Mouse (Mus musculus) NIH3T3 (cell line): ENCODE measurements at regions not wholly inside any gene's neighbourhood (a gene's known extent, or its start where the extent isn't known, plus 50 kb on each side); places are given as distances from the start of the nearest gene placed in this dataset.

Source experiments
- DNase-seq: peaks from one replicate; pipeline ENCODE4 v3.0.0-alpha.2; 2012; ENCODE audit warnings: low read depth

DNA sequence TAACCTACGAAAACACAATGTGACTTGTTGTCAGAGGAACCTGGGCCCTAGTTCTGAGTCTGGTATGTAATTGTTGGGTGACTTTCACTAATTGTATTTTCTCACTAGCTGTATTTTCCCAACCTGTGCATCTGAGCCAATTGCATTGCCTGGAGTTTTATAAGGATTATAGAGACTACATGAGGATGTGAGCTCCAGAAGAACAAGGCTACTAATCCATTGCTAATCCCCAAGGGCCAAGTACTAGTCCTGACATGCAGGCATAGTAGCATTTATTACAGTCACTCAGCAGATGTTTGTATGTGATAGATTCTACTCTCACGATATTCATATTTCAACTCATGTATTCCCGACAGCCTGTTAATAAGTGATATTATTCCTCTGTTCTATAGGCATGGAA is 2481.1 kb upstream of the Gm7489 start:
- no peak for DNase-seq

DNA sequence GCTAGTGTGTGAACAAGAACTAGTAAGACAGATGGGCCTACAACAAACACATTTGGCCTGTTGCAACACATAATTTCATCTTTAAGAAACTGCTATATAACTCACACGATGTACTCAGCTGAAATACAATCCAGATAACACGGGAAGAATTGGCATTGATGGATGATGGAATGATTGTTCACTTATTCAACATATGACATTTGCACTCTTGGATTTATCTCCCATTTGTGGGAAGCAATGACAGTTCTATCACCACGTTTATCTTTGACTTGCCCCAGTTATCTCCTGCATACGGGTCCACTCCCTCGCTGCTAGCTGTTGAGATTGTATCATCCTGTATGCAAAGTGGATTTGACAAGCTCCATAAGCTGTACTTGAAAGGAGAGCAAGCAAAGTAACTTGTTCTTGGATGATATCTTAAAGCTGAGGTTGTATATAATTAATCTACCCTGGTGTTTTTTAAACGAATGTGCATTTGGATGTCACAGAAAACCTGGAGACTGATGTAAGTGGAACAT is 2474.9 kb upstream of the Gm7489 start:
- peak; percentile 70 for DNase-seq

- DNase-seq: peak; percentile 48
These were observed 2472.7 kb upstream of the Gm7489 start for GRCm38 (mm10) chr15:51411966-51412365.

GRCm38 (mm10) chr15:51442606-51443005 is 2442.1 kb upstream of the Gm7489 start:
- no peak for DNase-seq

DNA sequence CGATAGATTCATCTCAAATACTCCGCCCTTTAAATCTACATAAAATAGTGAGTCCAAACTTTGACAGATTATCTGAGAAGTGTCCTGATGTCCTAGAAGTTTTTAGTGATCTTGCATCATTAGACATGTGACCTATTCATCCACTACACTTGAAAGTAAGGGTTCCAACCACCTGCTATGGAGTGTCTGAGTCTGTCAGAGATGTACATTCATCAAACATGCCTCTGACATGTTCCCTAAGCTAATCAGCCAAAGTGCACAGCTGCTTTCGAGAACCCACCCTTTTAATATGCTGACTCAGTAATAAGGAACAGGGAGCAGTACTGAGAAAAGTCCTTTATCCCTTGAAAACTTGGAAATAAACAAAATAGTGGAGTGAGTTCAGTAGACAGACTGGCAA is 2414.8 kb upstream of the Gm7489 start:
- peak; percentile 14 for DNase-seq

DNA sequence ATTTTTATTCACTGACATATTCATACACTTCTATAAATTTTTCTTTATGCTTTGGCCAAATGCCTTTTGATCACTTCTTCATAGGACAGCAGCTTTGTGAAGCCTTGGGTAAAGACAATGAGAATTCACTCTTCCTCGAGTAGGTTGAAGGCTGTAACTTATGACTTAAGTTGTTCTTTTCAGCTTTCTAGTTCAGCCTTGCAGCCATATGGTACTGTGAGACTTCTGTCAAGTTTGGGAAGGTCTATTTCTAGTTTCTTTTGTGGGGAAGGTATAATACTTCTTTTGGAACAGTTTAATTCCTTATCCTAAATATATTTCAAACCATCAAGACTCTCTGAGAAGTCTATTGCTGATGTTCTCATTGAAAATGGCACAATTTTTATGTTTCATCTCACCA is 2413.6 kb upstream of the Gm7489 start:
- no peak for DNase-seq

DNA sequence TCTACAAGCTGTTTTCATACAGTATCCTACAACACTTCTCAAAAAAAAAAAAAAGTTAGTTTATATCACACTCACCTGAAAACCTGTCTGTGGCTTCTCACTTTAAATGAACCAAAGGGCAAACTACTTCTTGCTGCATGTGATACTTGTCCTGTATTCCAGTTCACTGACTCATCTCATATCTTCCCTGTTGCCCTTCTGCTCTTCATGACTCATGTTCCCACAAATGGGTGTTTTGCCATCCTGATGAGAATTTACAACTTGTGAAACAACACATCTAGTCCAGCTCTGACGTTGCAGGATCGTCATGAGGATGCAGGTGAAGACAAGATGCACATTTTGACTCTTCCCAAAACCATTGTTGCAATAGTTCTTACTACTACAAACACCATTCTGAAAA is 2412.7 kb upstream of the Gm7489 start:
- DNase-seq: peak; percentile 69

- DNase-seq: peak; percentile 71
These were observed 2402.8 kb upstream of the Gm7489 start for GRCm38 (mm10) chr15:51481856-51482255.

DNA sequence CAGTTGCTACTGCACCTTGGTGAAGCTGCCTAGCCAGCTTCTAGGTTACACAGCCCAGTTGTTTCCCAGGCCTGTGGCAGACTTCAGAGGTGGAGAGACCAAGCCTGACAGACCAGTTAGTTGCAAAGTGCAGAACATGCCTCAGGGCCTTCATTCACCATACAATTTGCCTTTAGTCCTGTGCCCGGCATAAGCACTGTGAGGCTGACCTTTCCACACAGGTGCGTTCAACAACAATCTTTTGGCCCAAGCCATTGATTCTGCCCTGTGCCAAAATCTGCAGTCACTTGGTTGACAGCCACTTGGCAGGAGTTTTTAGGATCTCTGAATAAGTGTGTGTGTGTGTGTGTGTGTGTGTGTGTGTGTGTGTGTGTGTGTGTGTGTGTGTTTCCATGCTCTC is 2400.5 kb upstream of the Gm7489 start:
- no peak for DNase-seq

- no peak for DNase-seq
These were observed 2399.2 kb upstream of the Gm7489 start for GRCm38 (mm10) chr15:51485554-51485953.

- DNase-seq: no peak
These were observed 2382.5 kb upstream of the Gm7489 start for GRCm38 (mm10) chr15:51502058-51502741.

- DNase-seq: no peak
These were observed 2381.9 kb upstream of the Gm7489 start for GRCm38 (mm10) chr15:51502742-51503270.

DNA sequence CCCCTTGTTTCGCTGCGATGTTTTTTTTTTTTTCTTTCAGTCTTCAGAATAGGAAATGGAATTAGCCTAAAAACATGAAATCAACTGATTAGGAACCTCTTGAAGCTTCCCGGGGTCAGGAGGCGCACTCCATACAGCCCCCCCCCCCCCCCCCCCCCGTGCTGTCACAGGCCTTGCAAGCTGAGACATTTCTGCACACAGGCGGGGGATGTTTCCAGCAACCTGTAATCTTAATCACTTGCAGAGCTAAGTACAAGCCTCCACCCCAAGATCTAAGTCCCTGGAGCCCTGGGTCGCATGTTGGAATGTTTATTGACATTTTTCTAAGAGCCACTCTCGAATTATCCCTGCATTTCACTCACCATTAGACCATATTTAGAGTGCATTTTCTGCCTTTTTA is 2381.4 kb upstream of the Gm7489 start:
- peak; percentile 27 for DNase-seq

DNA sequence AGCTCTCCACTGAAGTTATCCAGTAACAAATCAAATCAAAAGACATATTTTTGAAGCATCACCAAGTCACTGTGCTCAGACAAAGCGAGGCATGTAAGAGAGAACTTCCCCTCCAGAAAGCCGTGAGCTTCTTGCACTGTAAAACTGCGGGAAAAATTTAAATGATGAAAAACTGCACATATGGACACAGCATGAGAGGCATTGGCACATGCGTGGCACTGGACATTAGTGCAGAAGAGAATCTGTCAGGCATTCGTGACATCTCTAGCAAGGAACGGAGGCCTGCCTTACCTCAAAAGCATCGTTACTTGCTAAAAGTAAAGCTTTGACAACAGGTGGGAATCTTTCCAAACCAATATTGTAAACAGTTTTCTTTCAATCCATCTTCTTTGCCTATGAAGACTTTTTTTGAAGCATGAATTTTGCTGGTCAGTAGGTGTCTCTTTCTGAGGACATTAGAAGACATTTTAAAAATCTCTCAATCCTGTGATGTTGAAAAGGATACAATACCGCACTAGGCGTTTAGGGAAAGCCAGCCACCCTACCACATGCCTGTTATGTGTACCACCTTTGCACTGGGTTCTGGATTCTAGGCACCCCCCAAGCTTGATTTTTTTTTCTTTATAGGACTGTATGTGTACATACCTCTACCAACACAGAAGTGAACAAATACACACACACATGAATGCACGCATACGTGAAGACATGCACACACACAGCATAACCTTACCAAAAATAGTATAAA is 2380.5 kb upstream of the Gm7489 start:
- DNase-seq: peak; percentile 21

DNA sequence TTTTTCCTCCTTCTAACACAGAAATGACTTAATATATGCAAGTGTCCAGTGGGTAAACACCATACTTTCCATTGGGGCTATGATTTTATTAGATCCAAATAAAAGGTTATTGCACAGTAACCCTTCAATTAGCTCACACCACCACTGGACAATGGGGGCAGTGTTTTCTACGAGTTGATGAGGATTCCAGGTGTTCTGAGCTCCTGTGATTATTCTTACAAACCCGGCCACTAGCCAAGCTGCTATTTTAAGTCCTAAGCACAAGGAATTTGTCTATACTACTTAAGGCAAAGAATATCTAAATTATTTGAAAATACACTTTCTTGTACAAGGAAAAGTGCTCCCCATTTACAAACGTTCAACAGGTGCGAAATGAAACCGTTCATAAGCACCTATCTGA is 2379.9 kb upstream of the Gm7489 start:
- DNase-seq: no peak

DNA sequence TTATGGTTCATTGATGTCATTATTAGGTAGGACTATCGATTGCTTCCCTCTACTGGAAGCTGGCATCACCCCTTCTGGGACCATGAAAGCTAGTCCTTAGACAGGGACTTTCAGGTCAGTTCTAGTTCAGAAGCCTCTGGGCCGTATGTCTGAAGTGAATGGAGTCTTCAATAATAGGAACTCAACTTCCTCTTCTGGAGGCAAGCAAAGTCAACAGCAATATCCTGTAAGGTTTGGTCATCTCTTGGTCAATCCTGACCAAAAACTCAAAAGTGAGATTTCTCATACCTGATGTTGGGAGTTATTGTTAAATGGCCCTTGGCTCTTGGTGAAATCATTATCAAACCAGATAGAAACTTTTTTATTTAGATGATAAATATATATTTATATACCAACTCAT is 2377.6 kb upstream of the Gm7489 start:
- DNase-seq: no peak

DNA sequence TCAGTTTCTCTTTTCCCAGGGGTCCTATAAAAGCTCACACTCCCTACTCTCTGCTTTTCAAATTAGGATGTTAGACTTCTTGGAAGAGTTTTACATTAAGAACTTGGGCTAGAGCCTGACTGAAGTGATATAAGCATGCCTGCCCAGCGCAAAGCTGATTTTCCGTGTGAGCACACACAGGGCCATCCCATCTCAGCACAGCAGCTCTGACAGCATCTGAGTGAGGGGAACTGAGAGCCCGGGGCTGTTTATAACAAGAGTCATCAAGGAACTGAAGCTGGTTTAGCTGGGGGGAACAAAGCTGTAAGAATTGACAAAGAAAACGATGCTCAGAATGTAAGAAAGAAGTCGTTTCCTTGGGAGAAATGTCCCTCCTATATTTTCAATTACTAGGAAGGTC is 2373.4 kb upstream of the Gm7489 start:
- no peak for DNase-seq

GRCm38 (mm10) chr15:51536317-51536716 is 2348.4 kb upstream of the Gm7489 start:
- DNase-seq: peak; percentile 21

DNA sequence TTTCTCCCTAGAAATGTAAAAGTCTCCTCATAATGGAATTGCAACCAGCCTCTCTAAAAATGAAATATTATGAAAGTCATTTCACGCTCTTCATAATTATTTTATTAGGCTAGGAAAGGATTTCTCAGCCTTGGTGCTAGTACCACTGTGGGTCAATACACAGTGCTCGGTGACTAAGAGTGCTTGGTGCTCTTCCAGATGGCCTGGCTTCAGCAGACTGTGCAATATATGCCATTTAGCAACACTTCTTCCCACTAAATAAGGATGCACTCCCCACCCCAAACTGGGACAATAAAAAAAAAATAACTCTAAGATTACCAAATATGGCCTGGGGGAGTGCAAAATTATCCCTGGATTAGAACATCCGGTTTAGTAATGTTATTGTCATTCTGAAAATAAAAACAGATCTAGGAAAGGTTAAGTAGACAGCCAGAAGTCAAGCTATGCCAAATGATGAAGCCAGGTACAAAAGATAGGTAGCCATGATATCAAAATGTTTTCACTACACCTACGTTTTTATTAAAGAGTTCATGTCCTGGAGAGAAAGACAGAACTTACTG is 2333.4 kb upstream of the Gm7489 start:
- DNase-seq: peak; percentile 74

DNA sequence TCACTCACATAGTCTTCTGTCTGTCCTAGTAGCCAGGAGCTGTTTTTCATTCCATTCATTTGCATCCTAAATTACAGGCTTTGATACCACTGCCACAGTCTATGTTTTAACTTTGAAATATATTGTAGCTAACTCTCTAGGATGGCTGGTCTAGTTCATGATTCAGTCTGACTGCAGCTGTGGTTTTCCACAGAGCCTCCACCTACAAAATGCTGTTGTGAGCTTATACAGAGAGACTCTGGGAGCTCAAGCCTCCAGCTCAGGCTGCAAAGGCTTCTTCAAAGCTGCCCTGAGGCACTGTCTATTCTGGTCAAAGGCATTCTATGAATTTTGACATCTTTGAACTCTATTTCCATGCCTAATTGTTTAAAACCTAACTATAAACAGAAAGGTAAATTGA is 2326.5 kb upstream of the Gm7489 start:
- DNase-seq: no peak

DNA sequence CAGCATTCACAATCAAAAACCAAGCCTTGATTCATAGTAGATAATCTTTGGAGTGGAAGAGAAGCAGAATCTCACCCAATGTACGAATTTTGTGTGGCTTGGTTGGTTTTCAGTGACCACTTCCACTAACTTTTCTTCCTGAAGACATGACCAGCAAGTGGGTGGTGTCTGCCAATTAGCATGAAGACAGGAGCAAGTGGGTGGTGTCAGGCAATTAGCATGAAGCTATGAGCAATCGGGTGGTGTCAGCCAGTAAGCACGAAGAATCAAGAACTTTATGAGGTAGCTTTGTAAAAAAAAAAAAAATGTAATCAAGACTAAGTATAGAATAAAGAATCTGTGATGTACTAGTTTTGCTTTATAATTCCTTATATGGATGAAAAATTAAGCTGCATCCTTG is 2319.2 kb upstream of the Gm7489 start:
- no peak for DNase-seq

GRCm38 (mm10) chr15:51570631-51571030 is 2314.1 kb upstream of the Gm7489 start:
- peak; percentile 84 for DNase-seq

GRCm38 (mm10) chr15:51574538-51575105 is 2310.1 kb upstream of the Gm7489 start:
- DNase-seq: peak; percentile 59
